Mouse (Mus musculus) liver, adult (tissue): ENCODE results near the gene Evpl.

ENCODE experiments used
- GATA4 ChIP-seq: IDR thresholded peaks from 2 replicates; pipeline ENCODE4 v1.6.1; 2014; ENCODE audit warnings: mild to moderate bottlenecking, low read length; ENCODE audit not compliant: insufficient replicate concordance

Evpl gene

DNA sequence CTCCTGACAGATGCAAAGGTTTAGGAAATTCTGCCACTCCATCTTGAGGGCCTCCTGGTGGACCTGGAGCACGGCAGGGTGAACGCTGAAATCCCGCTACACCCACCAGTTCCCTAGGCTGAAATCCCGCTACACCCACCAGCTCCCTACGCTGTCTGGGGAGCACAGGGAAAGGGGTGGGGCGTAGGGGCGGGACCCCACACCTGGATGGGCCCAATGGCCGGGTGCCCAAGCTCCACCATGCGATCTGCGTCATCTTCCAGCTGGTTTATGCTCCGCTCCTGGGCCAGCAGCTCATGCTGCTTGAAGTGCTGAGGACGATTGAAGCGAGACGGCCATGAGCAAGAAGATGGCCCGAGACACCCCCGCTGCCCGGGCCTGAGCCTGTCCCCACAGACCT, 5.5 kb downstream of the Evpl start:
- TF ChIP-seq GATA4, result no peak

GRCm38 (mm10) chr11:116228699-116229098, 9.2 kb downstream of the Evpl start:
- no peak for TF ChIP-seq GATA4

DNA sequence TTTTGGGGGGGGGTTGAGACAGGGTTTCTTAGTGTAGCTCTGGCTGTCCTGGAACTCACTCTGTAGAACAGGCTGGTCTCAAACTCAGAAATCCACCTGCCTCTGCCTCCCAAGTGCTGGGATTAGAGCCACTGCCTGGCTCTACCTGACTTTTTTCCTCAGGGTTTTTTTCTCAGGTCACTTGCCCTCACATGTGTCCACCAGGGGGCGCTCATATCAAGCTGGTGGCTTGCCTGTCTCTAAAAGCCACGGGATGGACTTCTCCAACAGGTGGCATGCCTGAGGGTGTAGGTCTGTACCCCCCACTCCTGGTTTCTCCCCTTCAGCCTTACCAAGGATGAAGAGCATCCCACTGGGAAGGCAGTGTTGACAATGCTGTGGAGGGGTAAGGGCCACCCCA, 11.5 kb downstream of the Evpl start:
- no peak for TF ChIP-seq GATA4

- no peak for TF ChIP-seq GATA4
These were observed 15.2 kb downstream of the Evpl start for GRCm38 (mm10) chr11:116222740-116223059.

- TF ChIP-seq GATA4, result no peak
These were observed 15.7 kb downstream of the Evpl start for GRCm38 (mm10) chr11:116221931-116222739.

DNA sequence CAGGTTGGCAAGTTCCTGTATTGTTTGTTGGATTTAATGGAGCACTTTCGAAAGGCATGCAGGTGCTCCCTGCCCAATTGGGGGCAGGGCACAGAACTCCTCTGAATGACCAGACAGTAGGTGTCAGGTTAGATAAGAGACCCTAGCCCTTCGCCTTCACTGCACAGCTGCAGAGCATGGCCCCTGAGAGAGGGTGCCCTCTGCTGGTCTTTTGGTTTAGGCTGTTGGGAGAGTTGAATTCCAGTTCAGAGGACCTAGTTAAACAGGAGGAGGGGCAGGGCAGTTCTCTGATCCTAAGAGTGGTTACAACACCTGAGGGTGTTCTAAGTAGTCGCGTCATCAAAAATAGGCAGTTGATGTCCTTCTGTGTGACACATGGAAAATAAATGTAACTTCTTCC, 18.0 kb downstream of the Evpl start:
- no peak for TF ChIP-seq GATA4

DNA sequence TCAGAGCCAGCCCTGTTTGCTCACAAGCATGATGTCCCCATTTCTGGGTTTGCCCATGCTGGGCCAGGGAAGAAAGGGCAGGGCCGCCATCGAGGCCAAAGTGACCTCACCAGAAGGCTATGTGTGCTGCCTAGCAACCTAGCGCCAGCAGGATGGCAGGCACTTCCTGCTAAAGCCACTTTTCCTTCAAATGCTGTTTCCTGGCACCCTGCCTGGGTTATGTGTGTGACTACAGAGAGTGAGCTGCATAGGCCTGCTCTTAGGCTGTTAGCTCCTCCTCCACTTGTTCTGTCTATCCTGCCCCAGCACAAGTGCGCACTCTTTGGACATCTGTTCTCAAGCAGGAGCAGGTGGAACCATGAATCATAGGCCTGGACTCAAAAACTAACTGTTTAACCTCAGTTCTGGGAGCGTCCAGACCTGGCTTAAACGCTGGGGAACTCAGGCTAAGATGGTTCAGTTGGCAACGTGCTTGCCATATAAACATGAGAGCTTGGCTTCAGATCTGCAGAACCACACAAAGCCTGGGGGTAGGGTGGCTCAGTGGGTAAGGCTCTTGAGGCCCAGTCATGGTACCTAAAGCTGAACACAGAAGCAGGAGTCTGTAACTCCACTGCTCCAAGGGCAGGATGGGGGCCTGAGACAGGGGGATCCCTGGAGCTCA, 19.0 kb downstream of the Evpl start:
- no peak for TF ChIP-seq GATA4

GRCm38 (mm10) chr11:116218263-116218662, 19.6 kb downstream of the Evpl start:
- TF ChIP-seq GATA4, result 0 out of 2 replicates have a peak, but pooled peaks have one; percentile 24

GRCm38 (mm10) chr11:116216549-116216948, 21.3 kb downstream of the Evpl start:
- TF ChIP-seq GATA4, result no peak

DNA sequence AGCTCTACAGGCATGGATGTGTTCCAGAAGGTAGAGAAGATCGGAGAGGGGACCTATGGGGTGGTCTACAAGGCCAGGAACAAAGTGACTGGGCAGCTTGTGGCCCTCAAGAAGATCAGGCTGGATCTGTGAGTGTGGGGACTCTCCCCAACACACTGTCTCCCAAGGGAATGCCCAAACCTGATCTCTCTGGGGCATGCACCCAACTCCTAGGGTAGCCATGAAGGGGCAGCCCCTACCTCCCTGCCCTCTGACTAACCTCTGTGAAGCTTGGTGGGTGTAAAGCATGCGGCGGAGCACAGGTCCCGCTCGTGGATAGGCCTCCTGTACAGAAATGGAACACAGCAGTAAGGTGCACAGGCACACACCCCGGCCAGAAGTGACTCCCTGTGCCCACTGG, 21.9 kb downstream of the Evpl start:
- TF ChIP-seq GATA4, result no peak

DNA sequence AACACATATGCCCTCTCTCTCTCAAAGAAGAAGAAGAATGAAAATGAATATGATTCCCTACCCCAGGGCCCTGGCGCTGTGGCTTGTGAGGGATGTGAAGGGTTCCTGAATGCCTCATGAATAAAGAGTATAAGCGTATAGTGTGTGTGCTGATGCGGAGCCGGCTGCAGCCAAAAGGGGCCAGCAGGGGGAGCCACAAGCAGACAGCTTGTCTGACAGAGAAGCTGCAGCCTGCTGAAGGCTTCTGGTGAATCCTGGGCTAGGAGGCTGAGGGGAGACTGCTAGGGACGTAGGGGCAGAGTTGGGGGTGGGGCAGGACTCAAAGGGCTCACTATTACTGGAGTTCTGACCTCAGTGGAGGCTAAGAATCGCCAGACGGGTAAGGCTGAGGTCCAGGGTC, 22.7 kb downstream of the Evpl start:
- no peak for TF ChIP-seq GATA4

DNA sequence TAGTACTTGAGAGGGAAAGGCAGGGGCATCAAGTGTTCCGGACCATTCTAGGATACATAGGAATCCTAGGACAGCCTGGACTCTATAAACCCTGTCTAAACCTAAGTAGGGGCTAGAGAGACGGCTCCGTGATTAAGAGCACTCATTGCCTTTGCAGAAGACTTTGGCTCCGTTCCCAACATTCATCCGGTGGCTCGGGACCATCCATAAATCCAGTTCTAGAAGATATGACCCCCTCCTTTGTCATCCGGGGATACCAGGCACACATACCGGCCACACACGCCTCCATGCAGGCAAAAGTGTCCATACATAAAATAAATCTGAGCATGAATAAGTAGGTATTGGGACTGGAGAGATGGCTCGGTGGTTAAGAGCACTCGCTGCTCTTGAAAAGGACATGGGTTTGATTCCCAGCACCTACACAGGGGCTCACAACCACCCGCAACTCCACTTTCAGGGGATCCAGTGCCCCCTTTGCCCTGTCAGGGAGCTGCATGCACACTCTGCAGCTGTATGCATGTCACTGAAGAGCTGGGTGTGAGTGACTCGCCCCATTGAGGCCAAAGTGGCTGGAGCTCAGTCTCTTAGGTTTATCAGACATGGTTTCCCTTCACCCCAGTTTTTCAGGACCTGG, 23.9 kb downstream of the Evpl start:
- TF ChIP-seq GATA4, result no peak

- TF ChIP-seq GATA4, result no peak
These were observed 25.0 kb downstream of the Evpl start for GRCm38 (mm10) chr11:116212847-116213246.

- TF ChIP-seq GATA4, result peak; percentile 45; the same call in 1 of the 2 replicates
These were observed 27.2 kb downstream of the Evpl start for GRCm38 (mm10) chr11:116210696-116211095.

GRCm38 (mm10) chr11:116209257-116209656, 28.6 kb downstream of the Evpl start:
- no peak for TF ChIP-seq GATA4

- TF ChIP-seq GATA4, result no peak
These were observed 29.2 kb downstream of the Evpl start for GRCm38 (mm10) chr11:116208660-116209059.
